Mouse (Mus musculus): Measurements from ENCODE around the gene Ppp1r12a. TPM values are rescaled to one million over a fixed set of nuclear protein-coding genes. Genes with fewer than 3 reads are reported as not detected.

Gene Ppp1r12a
- polyA plus RNA-seq (2012; rRNA removed) (49.5 and 58.0 TPM in 2 replicates), polyA plus RNA-seq (2014; fragmentation: Nextera tagmentation; extraction: Ambion mirVana) (72.8 and 77.0 TPM in 2 replicates)

DNA sequence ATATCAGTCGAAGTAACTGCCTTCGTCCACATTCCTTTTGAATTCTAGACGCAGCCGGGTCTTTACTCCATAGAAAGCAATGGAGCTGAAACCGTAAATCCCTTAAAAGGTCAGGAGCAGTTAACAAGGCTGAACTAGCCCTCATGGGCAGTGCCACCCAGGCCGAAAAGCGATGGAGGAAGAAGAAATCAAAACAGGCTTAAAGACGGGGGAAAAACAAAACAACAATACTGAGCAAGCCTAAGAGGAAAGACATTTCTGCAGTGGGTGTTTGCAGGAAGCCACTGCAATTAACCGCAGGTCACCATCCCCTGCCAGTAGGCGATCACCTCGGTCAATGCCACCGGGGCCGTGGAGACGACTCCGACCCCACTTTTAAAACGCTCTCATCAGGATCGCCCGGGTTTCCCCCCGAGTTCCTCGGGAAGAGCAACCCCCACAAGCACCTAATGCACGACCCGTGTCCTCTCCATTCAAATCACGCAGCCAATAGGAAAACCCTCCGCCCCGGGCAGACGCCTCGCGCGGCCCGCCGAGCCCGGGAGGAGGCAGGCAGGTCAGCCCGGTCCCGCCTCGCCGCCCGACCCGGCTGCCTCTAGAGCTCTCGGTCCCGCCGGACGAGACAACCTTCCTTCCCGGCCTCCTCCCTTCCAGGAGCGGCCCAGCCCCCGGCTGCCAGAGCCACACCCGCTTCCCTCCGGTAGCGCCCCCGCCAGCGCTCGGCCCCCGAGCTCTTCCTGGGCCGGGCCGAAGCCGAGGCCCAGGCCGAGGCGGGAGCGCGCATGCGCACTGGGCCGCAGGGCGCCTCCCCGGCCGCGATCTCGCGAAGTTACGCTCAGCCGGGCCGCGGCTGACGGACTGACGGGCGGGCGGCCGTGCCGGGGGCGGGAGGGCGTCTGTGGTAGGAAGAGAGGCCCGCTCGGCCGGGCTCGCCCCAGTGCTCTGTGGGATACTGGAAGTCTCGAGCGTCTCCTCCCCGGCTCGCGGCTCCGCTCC lies at the start of gene Ppp1r12a:
Gene Ppp1r12a (plus strand): TSS at position 933 of the 996 bp plus-strand sequence.
- H3K27me3 ChIP-seq (ENCODE audit: control insufficient read depth, insufficient read depth, low read length) = no peaks in the 10 kb centered on the region
- peak within 1 kb of the TSS; percentile 98 for H3K4me3 ChIP-seq (replicated peaks; ENCODE audit: low read length)
- TF ChIP-seq POLR2A (IDR thresholded peaks at IDR 0.05; ENCODE audit: borderline replicate concordance, extremely low read depth, insufficient read depth, insufficient read length) = peak; percentile 96; the same call in 1 of the 2 replicates
- WGBS = under 1% methylated on average over 67 of the region's 89 CpGs
- H3K36me3 ChIP-seq (ENCODE audit: control insufficient read depth, insufficient read depth, low read length) = no peaks in the 10 kb centered on the region
- peak within 1 kb of the TSS; percentile 75 for H3K4me2 ChIP-seq (replicated peaks; ENCODE audit: low read depth, low read length, severe bottlenecking)
- ATAC-seq (ENCODE audit: low FRiP score, low read depth) (peak; percentile 95), DNase-seq (ENCODE audit: low spot score) (peak; percentile 92)
- H3K4me1 ChIP-seq (ENCODE audit: control insufficient read depth, insufficient read depth, low read length) = peaks cover 8% of the 10 kb centered on the region
- H3K27ac ChIP-seq (replicated peaks; ENCODE audit: low read depth, low read length) = peak within 1 kb of the TSS; percentile 98
- H3K9me3 ChIP-seq (ENCODE audit: control insufficient read depth, low read length) = no peaks in the 10 kb centered on the region
- H3K9ac ChIP-seq (ENCODE audit: low read depth, low read length, severe bottlenecking) = peak within 1 kb of the TSS; percentile 98

DNA sequence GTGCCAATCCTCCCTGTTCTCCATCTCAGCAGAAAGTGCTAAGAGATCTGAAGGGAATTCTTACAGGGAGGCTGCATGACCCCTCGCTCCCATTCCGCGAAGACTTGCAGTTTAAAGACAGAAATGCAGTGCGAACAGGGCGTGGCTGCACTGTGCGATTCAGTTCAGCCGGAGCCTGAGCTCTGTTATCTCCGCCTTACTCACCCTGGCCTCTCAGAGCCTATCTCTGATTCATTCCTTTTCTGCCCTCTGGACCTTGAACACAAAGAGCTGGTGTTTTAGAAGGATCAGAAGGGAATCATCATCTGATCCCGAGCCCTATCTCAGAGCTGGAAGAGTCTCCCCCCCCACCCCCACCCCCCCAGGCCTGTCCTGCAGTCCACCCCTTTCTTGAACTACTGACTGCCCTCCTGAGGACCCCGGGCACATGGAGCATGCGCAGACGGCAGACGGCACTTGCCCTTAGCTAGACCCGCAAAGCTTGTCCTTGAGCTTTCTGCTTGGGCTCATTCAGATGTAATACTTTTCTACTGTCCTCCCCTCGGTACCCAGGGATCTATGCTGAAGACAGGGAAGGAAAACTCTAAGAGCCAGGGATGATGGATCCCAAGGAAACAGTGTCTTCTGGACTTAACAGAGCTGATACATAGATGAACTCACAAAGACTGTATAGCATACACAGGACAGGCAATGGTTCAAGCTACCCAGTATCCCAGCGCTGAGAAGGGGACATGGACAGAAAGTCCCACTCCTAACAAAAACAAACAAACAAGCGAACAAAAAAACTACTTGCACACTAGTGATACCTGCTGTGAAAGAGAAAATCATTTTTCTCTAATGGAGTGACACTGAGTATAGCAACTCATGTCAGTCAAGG lies 48.4 kb upstream of the Ppp1r12a start:
- Histone ChIP-seq H3K9me3 (ENCODE audit: control insufficient read depth, low read length) (no peaks in the 10 kb centered on the region), H3K4me3 (replicated peaks; ENCODE audit: low read length) (0 out of 2 replicates have a peak overlapping the region, but pooled peaks have one; percentile 1), H3K27ac (replicated peaks; ENCODE audit: low read depth, low read length) (no peak overlapping the region), H3K27me3 (ENCODE audit: control insufficient read depth, insufficient read depth, low read length) (no peaks in the 10 kb centered on the region), H3K4me2 (replicated peaks; ENCODE audit: low read depth, low read length, severe bottlenecking) (peak overlapping the region; percentile 27), H3K4me1 (ENCODE audit: control insufficient read depth, insufficient read depth, low read length) (no peaks in the 10 kb centered on the region), H3K36me3 (ENCODE audit: control insufficient read depth, insufficient read depth, low read length) (no peaks in the 10 kb centered on the region), H3K9ac (ENCODE audit: low read depth, low read length, severe bottlenecking) (no peak overlapping the region)
- DNase-seq (ENCODE audit: low spot score) = peak; percentile 18
- WGBS = 42% methylated on average over 17 of the region's 17 CpGs
- 0 out of 2 replicates have a peak, but pooled peaks have one; percentile 34 for ATAC-seq (ENCODE audit: low FRiP score, low read depth)
- no peak for TF ChIP-seq POLR2A (IDR thresholded peaks at IDR 0.05; ENCODE audit: borderline replicate concordance, extremely low read depth, insufficient read depth, insufficient read length)

DNA sequence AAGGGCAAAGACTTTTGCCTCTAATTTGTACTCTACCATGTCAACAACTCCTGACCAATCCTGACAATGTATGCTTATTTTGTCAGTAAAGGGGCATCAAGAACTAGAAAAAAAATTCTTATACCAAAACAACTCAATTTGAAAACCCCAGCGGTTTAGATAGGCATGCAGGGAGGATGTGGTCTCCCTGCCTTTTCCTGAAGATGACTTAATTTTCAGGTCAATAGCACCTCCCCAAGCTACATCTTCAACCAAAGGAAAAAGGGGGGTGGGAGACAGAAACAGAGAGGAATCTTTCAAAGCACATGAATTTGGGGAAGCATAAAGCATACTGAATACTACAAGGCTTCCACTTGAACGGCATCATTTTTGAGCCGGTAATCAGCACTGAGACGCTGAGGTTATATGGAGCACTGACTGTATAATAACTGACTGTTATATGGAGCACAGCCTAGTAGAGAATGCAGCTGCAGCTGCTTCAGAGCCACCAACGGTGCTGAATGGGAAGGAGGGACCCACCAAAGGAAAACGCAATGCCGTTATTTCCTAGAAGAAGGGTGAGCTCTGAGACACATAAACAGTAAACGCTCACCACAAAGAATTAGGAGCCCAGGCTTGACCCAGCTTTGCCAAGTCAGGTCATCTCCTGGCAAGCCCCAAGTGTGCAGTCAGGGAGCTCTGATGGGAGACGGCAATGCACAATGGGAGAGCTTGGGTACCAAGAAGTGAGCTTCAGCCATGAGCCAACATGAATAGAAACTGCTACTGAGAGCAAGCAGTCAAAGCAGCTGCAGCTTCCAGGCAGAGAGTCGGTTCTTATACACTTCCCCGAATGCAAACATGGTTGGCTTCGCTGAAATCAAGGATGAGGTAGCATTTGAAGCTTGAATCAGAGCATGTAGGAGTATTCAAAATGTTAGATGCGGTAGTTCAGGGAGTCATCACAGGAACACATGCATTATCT lies 43.5 kb upstream of the Ppp1r12a start:
- Histone ChIP-seq H3K36me3 (ENCODE audit: control insufficient read depth, insufficient read depth, low read length) (no peaks in the 10 kb centered on the region), H3K9me3 (ENCODE audit: control insufficient read depth, low read length) (no peaks in the 10 kb centered on the region), H3K4me3 (replicated peaks; ENCODE audit: low read length) (no peak overlapping the region), H3K4me1 (ENCODE audit: control insufficient read depth, insufficient read depth, low read length) (no peaks in the 10 kb centered on the region), H3K9ac (ENCODE audit: low read depth, low read length, severe bottlenecking) (no peak overlapping the region), H3K4me2 (replicated peaks; ENCODE audit: low read depth, low read length, severe bottlenecking) (no peak overlapping the region), H3K27me3 (ENCODE audit: control insufficient read depth, insufficient read depth, low read length) (no peaks in the 10 kb centered on the region), H3K27ac (replicated peaks; ENCODE audit: low read depth, low read length) (no peak overlapping the region)
- DNase-seq (ENCODE audit: low spot score) = no peak
- no peak for TF ChIP-seq POLR2A (IDR thresholded peaks at IDR 0.05; ENCODE audit: borderline replicate concordance, extremely low read depth, insufficient read depth, insufficient read length)
- ATAC-seq (ENCODE audit: low FRiP score, low read depth) = no peak
- WGBS = 84% methylated on average over 13 of the region's 13 CpGs

DNA sequence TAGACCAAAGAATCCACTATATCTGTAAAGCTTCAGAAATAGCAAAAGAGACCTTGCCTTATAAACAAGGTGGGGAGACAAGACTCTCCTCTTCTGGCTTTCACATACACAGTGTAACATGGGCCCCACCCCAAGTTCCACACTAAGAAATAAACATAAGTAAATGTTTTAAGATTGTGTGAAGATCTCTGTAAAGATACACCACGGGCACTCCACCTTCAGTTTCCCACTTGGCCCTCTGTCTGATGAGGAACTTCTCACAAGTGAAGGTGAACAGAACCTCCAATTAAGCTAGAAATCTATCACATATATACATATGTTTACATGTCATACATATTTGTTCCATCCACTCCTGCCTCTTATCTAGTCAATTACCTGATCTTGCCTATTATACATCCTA lies 42.6 kb upstream of the Ppp1r12a start:
- ATAC-seq (ENCODE audit: low FRiP score, low read depth) = no peak
- no peak overlapping the region for H3K27ac ChIP-seq (replicated peaks; ENCODE audit: low read depth, low read length)
- H3K9ac ChIP-seq (ENCODE audit: low read depth, low read length, severe bottlenecking) = no peak overlapping the region
- DNase-seq (ENCODE audit: low spot score) = no peak
- WGBS = 67% methylated on average over 1 of the region's 1 CpGs
- no peaks in the 10 kb centered on the region for H3K4me1 ChIP-seq (ENCODE audit: control insufficient read depth, insufficient read depth, low read length)
- H3K36me3 ChIP-seq (ENCODE audit: control insufficient read depth, insufficient read depth, low read length) = no peaks in the 10 kb centered on the region
- H3K27me3 ChIP-seq (ENCODE audit: control insufficient read depth, insufficient read depth, low read length) = no peaks in the 10 kb centered on the region
- H3K4me3 ChIP-seq (replicated peaks; ENCODE audit: low read length) = no peak overlapping the region
- TF ChIP-seq POLR2A (IDR thresholded peaks at IDR 0.05; ENCODE audit: borderline replicate concordance, extremely low read depth, insufficient read depth, insufficient read length) = no peak
- H3K4me2 ChIP-seq (replicated peaks; ENCODE audit: low read depth, low read length, severe bottlenecking) = no peak overlapping the region
- no peaks in the 10 kb centered on the region for H3K9me3 ChIP-seq (ENCODE audit: control insufficient read depth, low read length)

Data from limb, embryonic 14.5 days (tissue).